Mouse (Mus musculus): ENCODE data around the gene Mgat4d.
A peak's percentile ranks its signal among the peaks of the same experiment; 100 is the strongest.

DNA sequence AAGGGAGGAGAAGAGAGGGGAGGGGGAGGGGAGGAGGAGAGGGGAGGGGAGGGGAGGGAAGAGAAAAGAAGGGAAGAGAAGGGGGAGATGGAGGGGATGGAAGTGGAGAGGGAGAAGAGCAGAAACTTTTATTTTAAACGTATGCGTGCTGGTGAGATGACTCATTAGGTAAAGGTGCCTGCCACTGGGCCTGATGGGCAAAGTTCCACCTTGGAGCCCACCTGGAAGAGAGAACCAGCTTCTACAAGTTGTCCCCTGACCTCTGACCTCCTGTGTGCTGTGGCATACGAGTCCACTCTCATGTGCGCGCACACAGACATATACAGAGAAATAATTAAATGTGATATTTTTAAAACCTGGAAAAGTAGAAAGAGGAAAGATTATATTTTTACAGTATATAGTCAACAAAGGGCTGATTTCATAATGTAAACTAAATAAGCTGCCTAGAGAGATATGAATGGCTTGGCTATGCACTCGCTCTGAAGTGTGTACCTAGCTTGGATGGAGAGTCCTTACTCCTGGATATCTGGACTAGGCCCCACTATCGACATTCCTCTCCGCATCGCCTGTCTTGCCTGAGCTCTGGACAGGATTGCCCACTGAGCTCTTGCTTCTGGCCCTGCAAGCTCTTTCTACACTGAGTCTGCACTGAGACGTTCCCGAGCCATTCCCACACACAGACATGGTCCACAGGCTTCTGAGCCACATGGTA, 70.7 kb downstream of the Mgat4d start:
- TF ChIP-seq CTCF (IDR thresholded peaks at IDR 0.05) (no peak), EP300 (IDR thresholded peaks at IDR 0.05) (peak; percentile 72)

Measured in lung, postnatal 0 days (tissue).